Mouse (Mus musculus) ES-E14 (cell line): ENCODE measurements around the gene Rbm3. TPM values are rescaled to one million over a fixed set of nuclear protein-coding genes. Genes with fewer than 3 reads are reported as not detected.
A peak's percentile ranks its signal among the peaks of the same experiment; 100 is the strongest.

ENCODE experiments used
- DNase-seq: peaks from one replicate; pipeline ENCODE4 v3.0.0-alpha.2; 2013; ENCODE audit warnings: low read depth, low spot score
- H3K27ac ChIP-seq: 2 replicates; pipeline ENCODE4 v1.5.1; 2012; ENCODE audit warnings: low read depth, mild to moderate bottlenecking, low read length, moderate library complexity, mixed read lengths; ENCODE audit not compliant: poor library complexity, insufficient read depth, severe bottlenecking
- H3K36me3 ChIP-seq: 2 replicates; pipeline ENCODE4 v1.6.1; 2012; ENCODE audit warnings: mild to moderate bottlenecking, low read length, moderate library complexity, mixed read lengths; ENCODE audit not compliant: control insufficient read depth, poor library complexity, insufficient read depth, severe bottlenecking
- H3K4me1 ChIP-seq, 2 experiments: fragments of 150-350 bp in 1 of 2; sonication (generic) in 1 of 2; 2 replicates each; pipeline ENCODE4 v1.6.1; 2012; ENCODE audit warnings: low read length in 2 of 2, mild to moderate bottlenecking in 1 of 2, mixed read lengths in 1 of 2; ENCODE audit not compliant: control insufficient read depth in 2 of 2, insufficient read depth in 2 of 2, poor library complexity in 1 of 2
- H3K4me3 ChIP-seq, 2 experiments: fragments of 150-350 bp in 1 of 2; sonication (generic) in 1 of 2; 2 replicates each; pipeline ENCODE4 v1.5.1; 2012; ENCODE audit warnings: low read length in 2 of 2, low read depth in 1 of 2, mild to moderate bottlenecking in 1 of 2, mixed read lengths in 1 of 2; ENCODE audit not compliant: insufficient read depth in 1 of 2, poor library complexity in 1 of 2, severe bottlenecking in 1 of 2
- H3K9ac ChIP-seq: 2 replicates; pipeline ENCODE4 v1.6.1; 2012; ENCODE audit warnings: low read depth, mild to moderate bottlenecking, low read length, mixed read lengths; ENCODE audit not compliant: poor library complexity, insufficient read depth, severe bottlenecking
- H3K9me3 ChIP-seq: fragments of 150-350 bp; sonication (generic); 2 replicates; pipeline ENCODE4 v1.6.1; 2012; ENCODE audit warnings: low read depth, mild to moderate bottlenecking, low read length; ENCODE audit not compliant: control insufficient read depth, insufficient read depth
- CHD2 ChIP-seq: IDR thresholded peaks from 2 replicates; pipeline ENCODE4 v1.6.1; 2014; ENCODE audit warnings: mild to moderate bottlenecking, low read depth, low read length, inconsistent platforms
- HCFC1 ChIP-seq: IDR thresholded peaks from 2 replicates; pipeline ENCODE4 v1.6.1; 2012; ENCODE audit warnings: low read length, inconsistent platforms, borderline replicate concordance; ENCODE audit not compliant: insufficient read depth
- MAFK ChIP-seq: IDR thresholded peaks from 2 replicates; pipeline ENCODE4 v1.6.1; 2014; ENCODE audit warnings: mild to moderate bottlenecking, low read depth, low read length, inconsistent platforms; ENCODE audit not compliant: insufficient read depth
- ZC3H11A ChIP-seq: IDR thresholded peaks from 2 replicates; pipeline ENCODE4 v1.6.1; 2012; ENCODE audit warnings: low read depth, mild to moderate bottlenecking, inconsistent platforms, low read length, borderline replicate concordance
- ZNF384 ChIP-seq: IDR thresholded peaks from 2 replicates; pipeline ENCODE4 v1.6.1; 2012; ENCODE audit warnings: low read depth, low read length, inconsistent platforms
- in situ Hi-C, 2 experiments: fragments of 600-800 bp; cut with MboI; formaldehyde crosslinking; loops; one replicate each; pipeline ENCODE4 v1.15.1; 2025; ENCODE audit warnings: low sequenced_read_pairs in 2 of 2, inconsistent platforms in 1 of 2; ENCODE audit not compliant: unreplicated experiment in 2 of 2
- total RNA-seq: library from RNA; depleted of rRNA; stranded (reverse); fragments of 300-350 nt; gene quantifications from 2 replicates; pipeline ENCODE4 v1.2.3, GENCODE M21; 2012

Rbm3 gene
- total RNA-seq, 1 experiment, result 423 TPM

GRCm38 (mm10) chrX:8182871-8183540 is 37.3 kb upstream of the Rbm3 start:
- in situ Hi-C loops, result no loop called here
- Histone ChIP-seq H3K4me3 (no peak overlapping the region), H3K4me1 (peaks cover 4 to 6% of the 10 kb centered on the region in 2 experiments; a peak in 3 of 4 replicates), H3K27ac (peak overlapping the region; percentile 65), H3K9ac (no peak overlapping the region), H3K36me3 (peaks cover 3% of the 10 kb centered on the region; the same call in 1 of the 2 replicates), H3K9me3 (no peaks in the 10 kb centered on the region)
- DNase-seq, result no peak
- TF ChIP-seq HCFC1 (no peak), MAFK (no peak), ZC3H11A (no peak), ZNF384 (no peak), CHD2 (no peak)

GRCm38 (mm10) chrX:8179646-8180045 is 34.0 kb upstream of the Rbm3 start:
- in situ Hi-C loops, result no loop called here

GRCm38 (mm10) chrX:8178871-8179270 is 33.2 kb upstream of the Rbm3 start:
- Histone ChIP-seq H3K4me1 (peaks cover 6% of the 10 kb centered on the region in 2 experiments; a peak in 3 of 4 replicates), H3K9me3 (no peaks in the 10 kb centered on the region), H3K27ac (no peak overlapping the region), H3K36me3 (peaks cover 3% of the 10 kb centered on the region), H3K9ac (no peak overlapping the region), H3K4me3 (no peak overlapping the region)
- TF ChIP-seq CHD2 (no peak), HCFC1 (no peak), ZC3H11A (no peak), MAFK (no peak), ZNF384 (no peak)
- no peak for DNase-seq
- in situ Hi-C loops, result no loop called here

More at GRCm38 (mm10) chrX:8179646-8180045, 34.0 kb upstream of the Rbm3 start:
- H3K9ac ChIP-seq, result no peak overlapping the region
- no peaks in the 10 kb centered on the region for H3K36me3 ChIP-seq
- H3K27ac ChIP-seq, result no peak overlapping the region
- DNase-seq, result no peak
- TF ChIP-seq CHD2 (no peak), HCFC1 (no peak), ZC3H11A (no peak), ZNF384 (no peak), MAFK (no peak)
- peaks cover 5 to 6% of the 10 kb centered on the region in 2 experiments; a peak in 3 of 4 replicates for H3K4me1 ChIP-seq
- no peak overlapping the region for H3K4me3 ChIP-seq
- no peaks in the 10 kb centered on the region for H3K9me3 ChIP-seq

- TF ChIP-seq HCFC1 (no peak), MAFK (no peak), ZC3H11A (no peak), CHD2 (no peak), ZNF384 (no peak)
- peak; percentile 78 for DNase-seq
- Histone ChIP-seq H3K4me1 (peaks cover 0 to 4% of the 10 kb centered on the region in 2 experiments; a peak in 1 of 4 replicates), H3K27ac (peak within 1 kb of the TSS; percentile 89), H3K9ac (peak within 1 kb of the TSS; percentile 85), H3K36me3 (peaks cover 11% of the 10 kb centered on the region), H3K9me3 (no peaks in the 10 kb centered on the region), H3K4me3 (peak within 1 kb of the TSS; percentile 79 to 94)
- in situ Hi-C loops, result no loop called here
Observed at GRCm38 (mm10) chrX:8175504-8176385, 30.1 kb upstream of the Rbm3 start, which contains the start of gene Tbc1d25. TSS of gene Tbc1d25 (minus strand) at chrX:8176181.
